Comparison of ENCODE assay signal across 8 mouse cellular contexts in the genomic region with DNA sequence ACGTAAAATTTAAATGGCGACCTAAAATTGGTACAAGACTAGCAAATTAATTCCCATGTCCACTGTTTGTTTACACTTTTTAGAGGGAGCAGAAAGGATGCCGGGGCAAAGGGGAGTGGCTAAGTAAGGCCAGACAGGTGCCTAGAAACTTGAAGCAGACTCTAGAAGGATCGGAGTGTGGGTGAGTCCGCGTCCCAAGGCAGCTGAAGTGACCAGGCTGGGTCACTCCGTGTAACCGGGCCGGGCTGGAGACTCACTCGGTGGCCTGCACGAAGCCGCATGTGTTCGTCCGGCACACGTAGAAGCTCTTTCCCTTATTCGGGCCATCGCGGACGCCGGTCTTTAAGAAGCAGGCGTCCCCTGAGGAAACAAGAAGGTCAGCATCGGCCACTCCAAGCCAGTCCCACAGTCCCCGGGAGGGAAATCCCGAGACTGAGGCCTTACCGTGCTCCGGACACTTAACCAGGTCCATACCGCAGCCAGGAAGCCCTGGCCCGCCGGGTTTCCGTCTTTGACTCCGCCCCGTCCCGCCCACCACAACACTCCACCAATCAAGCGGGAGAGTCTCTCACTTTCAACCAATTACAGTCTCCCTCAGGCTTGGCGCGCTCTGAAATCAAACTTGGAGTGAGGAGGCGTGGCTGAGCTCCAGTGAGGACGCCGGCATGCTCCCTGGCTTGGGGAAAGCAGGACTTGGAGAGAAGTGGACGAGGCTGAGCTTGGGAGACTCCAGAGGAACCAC. TPM values are rescaled to one million over a fixed set of nuclear protein-coding genes. Genes with fewer than 3 reads are reported as not detected.
A peak's percentile ranks its signal among the peaks of the same experiment; 100 is the strongest.
DNase-seq lines count a peak whose midpoint lies in the region; ATAC-seq and TF ChIP-seq lines count a peak whose summit lies in the region.

Gene Ttf2, minus strand, starts transcription at position 488 of the 742 bp plus-strand sequence.

- no peaks in the 10 kb centered on the region for H3K79me3 ChIP-seq in C2C12 (ENCODE audit: low read depth)

- H3K4me3 ChIP-seq in C2C12 (ENCODE audit: insufficient read depth, poor library complexity, severe bottlenecking): peak within 1 kb of the TSS; percentile 74
- peak within 1 kb of the TSS; percentile 97 for H3K4me3 ChIP-seq in erythroblast, embryonic 14.5 days (replicated peaks)
- H3K4me3 ChIP-seq in heart, embryonic 11.5 days (ENCODE audit: low read depth, low read length): peak within 1 kb of the TSS; percentile 85
- H3K4me3 ChIP-seq in kidney, embryonic 16.5 days (ENCODE audit: low read length): peak within 1 kb of the TSS; percentile 75
- H3K4me3 ChIP-seq in liver, adult 2 months (ENCODE audit: insufficient read depth, low read depth, low read length): peak within 1 kb of the TSS; percentile 80
- H3K4me3 ChIP-seq in myocyte: peak within 1 kb of the TSS; percentile 62

- H3K27me3 ChIP-seq in C2C12 (ENCODE audit: control insufficient read depth, insufficient read depth, insufficient read length) (no peaks in the 10 kb centered on the region), myocyte (ENCODE audit: control insufficient read depth, insufficient read depth, insufficient read length) (no peaks in the 10 kb centered on the region)
- H3K27me3 ChIP-seq in erythroblast, embryonic 14.5 days (ENCODE audit: control insufficient read depth): no peaks in the 10 kb centered on the region
- H3K27me3 ChIP-seq in heart, embryonic 11.5 days (ENCODE audit: control insufficient read depth, insufficient read depth, low read length): no peaks in the 10 kb centered on the region
- H3K27me3 ChIP-seq in kidney, embryonic 16.5 days (ENCODE audit: insufficient read depth, low read length): no peaks in the 10 kb centered on the region
- H3K27me3 ChIP-seq in liver, adult 2 months (ENCODE audit: control insufficient read depth, insufficient read depth, low read length): no peaks in the 10 kb centered on the region
- no peaks in the 10 kb centered on the region for H3K27me3 ChIP-seq in splenic B cell, adult 2 months (ENCODE audit: control insufficient read depth, insufficient read depth, low read length, poor library complexity, severe bottlenecking)

- under 1% methylated on average over 40 of the region's 40 CpGs for WGBS in heart, embryonic 11.5 days (ENCODE audit: insufficient replicate concordance)
- under 1% methylated on average over 40 of the region's 40 CpGs for WGBS in kidney, embryonic 16.5 days
- WGBS in liver, adult 2 months: under 1% methylated on average over 40 of the region's 40 CpGs

- TF ChIP-seq CTCF in C2C12 (IDR thresholded peaks at IDR 0.05; ENCODE audit: control insufficient read depth, insufficient read depth, insufficient read length): no peak
- TF ChIP-seq CTCF in brain, embryonic 14.5 days (IDR thresholded peaks at IDR 0.05; ENCODE audit: borderline replicate concordance, extremely low read depth, insufficient read depth, insufficient read length): no peak
- TF ChIP-seq CTCF in liver, adult 2 months (IDR thresholded peaks at IDR 0.05; ENCODE audit: low read depth, low read length): no peak

- H3K9ac ChIP-seq in heart, embryonic 11.5 days (ENCODE audit: low read depth, low read length): peak within 1 kb of the TSS; percentile 80
- peak within 1 kb of the TSS; percentile 78 for H3K9ac ChIP-seq in kidney, embryonic 16.5 days (replicated peaks; ENCODE audit: low read length)
- H3K9ac ChIP-seq in liver, adult 2 months (ENCODE audit: low read depth, low read length): peak within 1 kb of the TSS; percentile 70

- no peaks in the 10 kb centered on the region for H3K9me3 ChIP-seq in erythroblast, embryonic 14.5 days (ENCODE audit: control insufficient read depth, low read length)
- H3K9me3 ChIP-seq in heart, embryonic 11.5 days (replicated peaks; ENCODE audit: control insufficient read depth, low read length): no peaks in the 10 kb centered on the region
- no peaks in the 10 kb centered on the region for H3K9me3 ChIP-seq in kidney, embryonic 16.5 days (ENCODE audit: low read length)

- DNase-seq in brain, embryonic 14.5 days (ENCODE audit: low read depth): peak; percentile 97
- peak; percentile 82 for DNase-seq in liver, adult 2 months (ENCODE audit: extremely low read depth, low read depth, low spot score)
- DNase-seq in splenic B cell, adult 2 months (ENCODE audit: low read depth, low spot score): peak; percentile 92

- peaks cover 7% of the 10 kb centered on the region for H3K36me3 ChIP-seq in C2C12 (ENCODE audit: control insufficient read depth, insufficient read depth)
- H3K36me3 ChIP-seq in erythroblast, embryonic 14.5 days (ENCODE audit: control insufficient read depth): peaks cover 34% of the 10 kb centered on the region
- H3K36me3 ChIP-seq in heart, embryonic 11.5 days (ENCODE audit: control insufficient read depth, insufficient read depth, low read length): no peaks in the 10 kb centered on the region
- H3K36me3 ChIP-seq in kidney, embryonic 16.5 days (ENCODE audit: insufficient read depth, low read length): no peaks in the 10 kb centered on the region
- no peaks in the 10 kb centered on the region; the same call in 1 of the 2 replicates for H3K36me3 ChIP-seq in liver, adult 2 months (ENCODE audit: control insufficient read depth, insufficient read depth, low read length)
- H3K36me3 ChIP-seq in myocyte (ENCODE audit: control insufficient read depth, insufficient read depth): no peaks in the 10 kb centered on the region
- no peaks in the 10 kb centered on the region for H3K36me3 ChIP-seq in splenic B cell, adult 2 months (ENCODE audit: control insufficient read depth, insufficient read depth, low read length, poor library complexity, severe bottlenecking)

- no peak for TF ChIP-seq POLR2A in brain, embryonic 14.5 days (IDR thresholded peaks at IDR 0.05; ENCODE audit: borderline replicate concordance, extremely low read depth, insufficient read depth, insufficient read length, poor library complexity, severe bottlenecking)
- TF ChIP-seq POLR2A in liver, adult 2 months (IDR thresholded peaks at IDR 0.05; ENCODE audit: extremely low read depth, insufficient read depth, low read length): no peak
- peak; percentile 53 for TF ChIP-seq POLR2A in myocyte (IDR thresholded peaks at IDR 0.05; ENCODE audit: insufficient read length, low read depth)

- H3K79me2 ChIP-seq in C2C12 (ENCODE audit: control insufficient read depth, insufficient read depth) (peaks cover 5% of the 10 kb centered on the region), myocyte (ENCODE audit: control insufficient read depth, insufficient read depth) (peaks cover 4% of the 10 kb centered on the region)
- H3K79me2 ChIP-seq in liver, adult 2 months (ENCODE audit: control insufficient read depth, insufficient read depth, low read length): no peaks in the 10 kb centered on the region

- peak within 1 kb of the TSS; percentile 76 for H3K4me2 ChIP-seq in heart, embryonic 11.5 days
- peak within 1 kb of the TSS; percentile 81 for H3K4me2 ChIP-seq in kidney, embryonic 16.5 days (replicated peaks; ENCODE audit: low read depth, low read length)
- peak within 1 kb of the TSS; percentile 88 for H3K4me2 ChIP-seq in myocyte (ENCODE audit: low read depth)

- ATAC-seq in heart, embryonic 11.5 days (replicated peaks; ENCODE audit: insufficient number of reproducible peaks, low FRiP score, low TSS enrichment): peak; percentile 98
- ATAC-seq in kidney, embryonic 16.5 days (ENCODE audit: low FRiP score, low TSS enrichment): peak; percentile 99

- peaks cover 12% of the 10 kb centered on the region for H3K4me1 ChIP-seq in erythroblast, embryonic 14.5 days (ENCODE audit: control insufficient read depth)
- H3K4me1 ChIP-seq in heart, embryonic 11.5 days (ENCODE audit: control insufficient read depth, insufficient read depth, low read length): peaks cover 8% of the 10 kb centered on the region; the same call in 1 of the 2 replicates
- peaks cover 8% of the 10 kb centered on the region for H3K4me1 ChIP-seq in kidney, embryonic 16.5 days (ENCODE audit: insufficient read depth, low read length)
- H3K4me1 ChIP-seq in liver, adult 2 months (ENCODE audit: control insufficient read depth, insufficient read depth, low read length): no peaks in the 10 kb centered on the region

- H3K27ac ChIP-seq in heart, embryonic 11.5 days (ENCODE audit: low read depth, low read length): peak within 1 kb of the TSS; percentile 54; the same call in 1 of the 2 replicates
- H3K27ac ChIP-seq in kidney, embryonic 16.5 days (ENCODE audit: low read length): peak within 1 kb of the TSS; percentile 68
- H3K27ac ChIP-seq in liver, adult 2 months (replicated peaks; ENCODE audit: insufficient read depth, low read depth, low read length): no peak within 1 kb of the TSS

- H3ac ChIP-seq in C2C12 (ENCODE audit: control insufficient read depth, insufficient read length, low read depth): peak within 1 kb of the TSS; percentile 50
- no peak within 1 kb of the TSS for H3ac ChIP-seq in myocyte (ENCODE audit: control insufficient read depth, insufficient read length)

TF ChIP-seq in C2C12, 6 proteins besides CTCF, POLR2A, EP300 and RAD21:
- TF ChIP-seq CEBPB (IDR thresholded peaks at IDR 0.05; ENCODE audit: low read depth) (no peak), FOSL1 (IDR thresholded peaks at IDR 0.05; ENCODE audit: insufficient read depth, low read length, poor library complexity, severe bottlenecking) (no peak), MYOG (IDR thresholded peaks at IDR 0.05; ENCODE audit: control insufficient read depth, extremely low read depth, insufficient read length) (no peak), MAX (IDR thresholded peaks at IDR 0.05) (peak; percentile 86), USF1 (IDR thresholded peaks at IDR 0.05; ENCODE audit: low read depth) (no peak), MYOD1 (IDR thresholded peaks at IDR 0.05; ENCODE audit: control insufficient read depth, insufficient read length, low read depth) (no peak)

TF ChIP-seq in myocyte, 11 proteins besides CTCF, POLR2A, EP300 and RAD21:
- TF ChIP-seq MAX (IDR thresholded peaks at IDR 0.05; ENCODE audit: low read depth) (no peak), TCF12 (IDR thresholded peaks at IDR 0.05; ENCODE audit: insufficient read depth, poor library complexity, severe bottlenecking) (no peak), E2F4 (IDR thresholded peaks at IDR 0.05; ENCODE audit: insufficient read depth) (peak; percentile 98), SRF (IDR thresholded peaks at IDR 0.05; ENCODE audit: control insufficient read depth, insufficient read length, low read depth) (peak; percentile 68)

RNA-seq across cellular contexts. Expression of gene Ttf2, which starts in this region (rescaled TPM):
- polyA plus RNA-seq in C2C12 (2012; fragmentation: generic; extraction: Trizol) (10.2 TPM), myocyte (2012; fragmentation: generic; extraction: Trizol) (5.2 TPM)
- polyA plus RNA-seq in brain, embryonic 14.5 days (2012; rRNA removed): 6.0 and 7.7 TPM in 2 replicates
- polyA plus RNA-seq in erythroblast, embryonic 14.5 days (2012): 0.18 and 0.26 TPM in 2 replicates
- polyA plus RNA-seq in heart, embryonic 11.5 days (2014; fragmentation: Nextera tagmentation; extraction: Ambion mirVana): 12.9 and 15.8 TPM in 2 replicates
- polyA plus RNA-seq in kidney, embryonic 16.5 days (2015; fragmentation: Nextera tagmentation; extraction: Ambion mirVana): 17.8 and 21.2 TPM in 2 replicates
- total RNA-seq in liver, adult 2 months (2014; rRNA removed): 2.6 TPM in 2 replicates
- polyA plus RNA-seq in liver, adult 2 months (2012; rRNA removed): 1.3 and 1.9 TPM in 2 replicates
